ENCODE assay signal across 8 mouse cellular contexts in genomic region chr11:119545741-119546495, GRCm38 (mm10). TPM values are rescaled to one million over a fixed set of nuclear protein-coding genes. Genes with fewer than 3 reads are reported as not detected.
DNase-seq lines count a peak whose midpoint lies in the region; ATAC-seq and TF ChIP-seq lines count a peak whose summit lies in the region.

No protein-coding gene starts in this region.

- peaks cover 43% of the 10 kb centered on the region for H3K4me1 ChIP-seq in heart, embryonic 13.5 days
- H3K4me1 ChIP-seq in embryonic fibroblast, embryonic 13.5 days (ENCODE audit: control insufficient read depth, insufficient read depth, low read length): peaks cover 2% of the 10 kb centered on the region; the same call in 1 of the 2 replicates
- peaks cover 32% of the 10 kb centered on the region for H3K4me1 ChIP-seq in midbrain, embryonic 11.5 days (ENCODE audit: control insufficient read depth, insufficient read depth, low read length)

- no peak for DNase-seq in heart, postnatal 36 days
- DNase-seq in MN1 (ENCODE audit: low spot score) (peak; percentile 56), adipocyte (ENCODE audit: low spot score) (no peak)
- peak; percentile 90 for DNase-seq in midbrain, embryonic 11.5 days (ENCODE audit: low spot score, missing footprints)
- no peak for DNase-seq in frontal cortex, postnatal 36 days (ENCODE audit: low spot score in 2 of 2)
- DNase-seq in frontal cortex, postnatal 10 days (ENCODE audit: low spot score in 2 of 2): no peak

- H3K4me2 ChIP-seq in heart, embryonic 13.5 days: peak overlapping the region; percentile 90
- H3K4me2 ChIP-seq in midbrain, embryonic 11.5 days: peak overlapping the region; percentile 99

- H3K9ac ChIP-seq in heart, embryonic 13.5 days: 0 out of 2 replicates have a peak overlapping the region, but pooled peaks have one; percentile 74
- peak overlapping the region; percentile 72 for H3K9ac ChIP-seq in midbrain, embryonic 11.5 days (ENCODE audit: low read length)

- peaks cover 100% of the 10 kb centered on the region for H3K27me3 ChIP-seq in heart, embryonic 13.5 days (replicated peaks)
- H3K27me3 ChIP-seq in midbrain, embryonic 11.5 days (ENCODE audit: control insufficient read depth, insufficient read depth, low read length): peaks cover 66% of the 10 kb centered on the region

- H3K36me3 ChIP-seq in heart, embryonic 13.5 days: no peaks in the 10 kb centered on the region
- no peaks in the 10 kb centered on the region for H3K36me3 ChIP-seq in midbrain, embryonic 11.5 days (ENCODE audit: control insufficient read depth, insufficient read depth, low read length)

- 8% methylated on average over 10 of the region's 10 CpGs for whole genome bisulfite sequencing in heart, embryonic 13.5 days
- WGBS in midbrain, embryonic 11.5 days: 6% methylated on average over 10 of the region's 10 CpGs

- ATAC-seq in heart, embryonic 13.5 days (ENCODE audit: extremely low read depth, insufficient number of reproducible peaks, low FRiP score, low TSS enrichment): no peak
- ATAC-seq in midbrain, embryonic 11.5 days (ENCODE audit: low FRiP score): no peak

- H3K9me3 ChIP-seq in heart, embryonic 13.5 days: no peaks in the 10 kb centered on the region
- no peaks in the 10 kb centered on the region for H3K9me3 ChIP-seq in midbrain, embryonic 11.5 days (ENCODE audit: control insufficient read depth, low read length)

- 0 out of 2 replicates have a peak, but pooled peaks have one; percentile 5 for TF ChIP-seq CTCF in embryonic fibroblast, embryonic 13.5 days (IDR thresholded peaks at IDR 0.05; ENCODE audit: borderline replicate concordance, insufficient read depth, low read length)

- no peak for TF ChIP-seq POLR2A in embryonic fibroblast, embryonic 13.5 days (IDR thresholded peaks at IDR 0.05; ENCODE audit: low read depth, low read length)

- no peak overlapping the region for H3K27ac ChIP-seq in heart, embryonic 13.5 days (replicated peaks)
- no peak overlapping the region for H3K27ac ChIP-seq in embryonic fibroblast, embryonic 13.5 days (ENCODE audit: insufficient read depth, low read length)
- no peak overlapping the region for H3K27ac ChIP-seq in midbrain, embryonic 11.5 days (ENCODE audit: low read depth, low read length)

- intact Hi-C loops in heart, postnatal 36 days (cut with DNase I): loop anchor here (5.0 kb wide), 1 partner anchor 226 kb away; no protein-coding TSS in a partner anchor

- H3K4me3 ChIP-seq in heart, embryonic 13.5 days: peak overlapping the region; percentile 59
- no peak overlapping the region for H3K4me3 ChIP-seq in embryonic fibroblast, embryonic 13.5 days (ENCODE audit: insufficient read depth, low read length)
- peak overlapping the region; percentile 57 for H3K4me3 ChIP-seq in midbrain, embryonic 11.5 days (ENCODE audit: low read depth, low read length)

RNA-seq across cellular contexts. Expression of gene Nptx1, which starts 1.6 kb away (rescaled TPM):
- polyA plus RNA-seq in heart, embryonic 13.5 days (2015; fragmentation: Nextera tagmentation; extraction: Ambion mirVana): 0.66 and 0.75 TPM in 2 replicates
- under 1 TPM; 0.25 to 0.27 TPM for total RNA-seq in heart, postnatal 36 days (2021)
- 1.2 and 3.3 TPM in 2 replicates for polyA plus RNA-seq in embryonic fibroblast, embryonic 13.5 days (2011; ENCODE audit: insufficient read length, low read depth, missing spikeins)
- polyA plus RNA-seq in midbrain, embryonic 11.5 days (2014; fragmentation: Nextera tagmentation; extraction: Ambion mirVana): 2.5 and 3.0 TPM in 2 replicates

RNA-seq across cellular contexts. Expression of gene Endov, which starts 54.8 kb away (rescaled TPM):
- 10.8 and 11.7 TPM in 2 replicates for polyA plus RNA-seq in heart, embryonic 13.5 days (2015; fragmentation: Nextera tagmentation; extraction: Ambion mirVana)
- total RNA-seq in heart, postnatal 36 days (2021): 1 to 10 TPM; 8.0 TPM
- polyA plus RNA-seq in embryonic fibroblast, embryonic 13.5 days (2011; ENCODE audit: insufficient read length, low read depth, missing spikeins): 9.7 and 15.2 TPM in 2 replicates
- polyA plus RNA-seq in midbrain, embryonic 11.5 days (2014; fragmentation: Nextera tagmentation; extraction: Ambion mirVana): 13.2 and 14.0 TPM in 2 replicates

RNA-seq across cellular contexts. Expression of gene Rptor, which starts 56.8 kb away (rescaled TPM):
- 7.0 and 7.1 TPM in 2 replicates for polyA plus RNA-seq in heart, embryonic 13.5 days (2015; fragmentation: Nextera tagmentation; extraction: Ambion mirVana)
- 10 to 100 TPM; 34.8 to 36.0 TPM for total RNA-seq in heart, postnatal 36 days (2021)
- polyA plus RNA-seq in embryonic fibroblast, embryonic 13.5 days (2011; ENCODE audit: insufficient read length, low read depth, missing spikeins): 31.7 TPM in 2 replicates
- polyA plus RNA-seq in midbrain, embryonic 11.5 days (2014; fragmentation: Nextera tagmentation; extraction: Ambion mirVana): 8.7 and 11.1 TPM in 2 replicates

Comparison
In these comparisons a context has a peak if more than half of its experiments do, and no peak if none do; other contexts are left out.
1. DNase-seq: peak in MN1 (single experiment) and midbrain, embryonic 11.5 days (single experiment); none in heart, postnatal 36 days (0 of 2), frontal cortex, postnatal 36 days (0 of 2), frontal cortex, postnatal 10 days (0 of 2) and adipocyte (single experiment).